Mouse (Mus musculus) myocyte (in vitro differentiated cells): ENCODE measurements at regions not wholly inside any gene's neighbourhood (a gene's known extent, or its start where the extent isn't known, plus 50 kb on each side); places are given as distances from the start of the nearest gene placed in this dataset.

Experiments
- CEBPB ChIP-seq: IDR thresholded peaks from 2 replicates; pipeline ENCODE4 v1.6.1; 2011; ENCODE audit warnings: mild to moderate bottlenecking, moderate library complexity; ENCODE audit not compliant: poor library complexity, insufficient read depth, severe bottlenecking
- E2F4 ChIP-seq: IDR thresholded peaks from one replicate; pipeline ENCODE4 v1.6.1; 2011; ENCODE audit warnings: mild to moderate bottlenecking, control low read depth, moderate library complexity; ENCODE audit not compliant: insufficient read depth
- MAX ChIP-seq: IDR thresholded peaks from one replicate; pipeline ENCODE4 v1.6.1; 2011; ENCODE audit warnings: low read depth, mild to moderate bottlenecking, control low read depth
- MYOD1 ChIP-seq, 3 experiments: IDR thresholded peaks; one replicate each; pipeline ENCODE4 v1.6.1; 2011; ENCODE audit warnings: control low read depth in 2 of 3, low read depth in 2 of 3, mild to moderate bottlenecking in 2 of 3, moderate library complexity in 1 of 3; ENCODE audit not compliant: insufficient read length in 2 of 3, control insufficient read depth in 1 of 3
- MYOG ChIP-seq, 3 experiments: IDR thresholded peaks; one replicate each; pipeline ENCODE4 v1.6.1; 2011; ENCODE audit warnings: control low read depth in 2 of 3, low read depth in 2 of 3, mild to moderate bottlenecking in 2 of 3; ENCODE audit not compliant: insufficient read length in 2 of 3, control insufficient read depth in 1 of 3, insufficient read depth in 1 of 3
- POLR2A ChIP-seq: IDR thresholded peaks from one replicate; pipeline ENCODE4 v1.6.1; 2011; ENCODE audit warnings: low read depth, mild to moderate bottlenecking, control low read depth, moderate library complexity; ENCODE audit not compliant: insufficient read length
- POLR2AphosphoS2 ChIP-seq: IDR thresholded peaks from one replicate; pipeline ENCODE4 v1.6.1; 2011; ENCODE audit warnings: low read depth, control low read depth; ENCODE audit not compliant: insufficient read length
- REST ChIP-seq: IDR thresholded peaks from one replicate; pipeline ENCODE4 v1.6.1; 2011; ENCODE audit warnings: mild to moderate bottlenecking, control low read depth, moderate library complexity; ENCODE audit not compliant: insufficient read depth, insufficient read length
- SRF ChIP-seq: IDR thresholded peaks from one replicate; pipeline ENCODE4 v1.6.1; 2011; ENCODE audit warnings: low read depth; ENCODE audit not compliant: control insufficient read depth, insufficient read length
- TCF12 ChIP-seq: IDR thresholded peaks from one replicate; pipeline ENCODE4 v1.6.1; 2011; ENCODE audit warnings: mild to moderate bottlenecking, control low read depth; ENCODE audit not compliant: poor library complexity, insufficient read depth, severe bottlenecking
- TCF3 ChIP-seq: IDR thresholded peaks from one replicate; pipeline ENCODE4 v1.6.1; 2011; ENCODE audit warnings: low read depth, control low read depth; ENCODE audit not compliant: insufficient read length
- USF1 ChIP-seq: IDR thresholded peaks from one replicate; pipeline ENCODE4 v1.6.1; 2011; ENCODE audit warnings: low read depth, mild to moderate bottlenecking, control low read depth, moderate library complexity

DNA sequence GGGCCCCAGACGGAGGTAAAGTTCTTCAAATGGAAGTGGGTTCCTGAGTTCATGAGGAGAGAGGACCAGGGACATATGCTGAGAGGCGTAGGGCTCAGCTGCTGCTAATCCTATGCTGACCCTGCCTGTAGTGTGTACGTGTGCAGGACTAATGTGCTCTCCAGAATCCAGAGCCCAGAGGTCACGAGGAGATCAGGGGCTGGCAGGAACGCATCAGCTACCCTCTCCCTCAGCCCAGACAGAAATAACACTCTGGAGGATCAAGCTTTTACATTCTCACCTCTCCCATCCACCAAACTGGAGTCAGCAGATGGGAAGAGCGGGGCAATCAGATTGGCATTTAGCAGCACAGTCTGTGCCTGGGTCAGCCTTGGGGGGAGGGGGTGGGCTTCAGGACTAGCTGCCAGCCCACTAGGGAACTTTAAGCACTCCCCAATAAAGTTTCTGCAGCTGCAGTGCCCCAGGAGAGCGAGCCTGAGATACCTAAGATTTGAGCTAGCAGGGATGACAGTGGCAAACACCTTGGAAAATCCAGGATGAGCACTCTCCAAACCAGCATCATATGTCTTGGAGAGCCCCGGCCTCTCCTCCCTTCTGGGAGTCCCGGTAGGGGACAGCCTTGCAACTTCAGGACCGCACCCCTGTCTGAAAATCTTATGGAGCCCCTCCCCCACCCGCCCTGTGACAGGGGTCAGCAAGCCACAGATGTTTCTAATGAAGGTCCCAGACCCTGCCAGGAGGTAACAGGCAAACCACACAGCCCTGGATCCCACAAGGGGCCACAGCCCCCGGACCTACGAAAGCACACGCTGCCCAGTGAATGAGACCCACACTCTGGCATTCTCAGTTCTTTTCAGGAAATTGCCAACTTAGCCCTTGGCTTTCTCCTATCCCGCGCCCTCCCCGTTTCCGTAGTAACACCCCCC lies 90.4 kb downstream of the Zfp36l1 start:
- TF ChIP-seq POLR2A (no peak), CEBPB (no peak), MYOD1 (IDR thresholded peaks at IDR 0.05; ENCODE audit: control insufficient read depth in 1 of 3, insufficient read length in 2 of 3, low read depth in 2 of 3) (no peak), E2F4 (no peak), POLR2AphosphoS2 (no peak), USF1 (no peak), MYOG (IDR thresholded peaks at IDR 0.05; ENCODE audit: control insufficient read depth in 1 of 3, insufficient read depth in 1 of 3, insufficient read length in 2 of 3, low read depth in 2 of 3) (no peak), MAX (no peak), REST (no peak), TCF3 (no peak), TCF12 (no peak), SRF (no peak)
